Mouse (Mus musculus): ENCODE results near the gene Cnn1. TPM values are rescaled to one million over a fixed set of nuclear protein-coding genes. Genes with fewer than 3 reads are reported as not detected.

The Cnn1 gene
- polyA plus RNA-seq, 1 experiment from 2014 or later: 3.3 TPM

GRCm38 (mm10) chr9:22116086-22116485, 17.1 kb downstream of the Cnn1 start:
- peak overlapping the region; percentile 84 for H3K4me2 ChIP-seq (replicated peaks)
- WGBS: 42% methylated on average over 15 of the region's 15 CpGs
- no peaks in the 10 kb centered on the region for H3K9me3 ChIP-seq
- H3K36me3 ChIP-seq: peaks cover 32% of the 10 kb centered on the region
- no peaks in the 10 kb centered on the region for H3K27me3 ChIP-seq
- peaks cover 9% of the 10 kb centered on the region for H3K4me1 ChIP-seq
- H3K27ac ChIP-seq: no peak overlapping the region
- H3K4me3 ChIP-seq: peak overlapping the region; percentile 94
- ATAC-seq (ENCODE audit: insufficient number of reproducible peaks, insufficient read depth, low FRiP score, low TSS enrichment): no peak
- H3K9ac ChIP-seq: peak overlapping the region; percentile 90

DNA sequence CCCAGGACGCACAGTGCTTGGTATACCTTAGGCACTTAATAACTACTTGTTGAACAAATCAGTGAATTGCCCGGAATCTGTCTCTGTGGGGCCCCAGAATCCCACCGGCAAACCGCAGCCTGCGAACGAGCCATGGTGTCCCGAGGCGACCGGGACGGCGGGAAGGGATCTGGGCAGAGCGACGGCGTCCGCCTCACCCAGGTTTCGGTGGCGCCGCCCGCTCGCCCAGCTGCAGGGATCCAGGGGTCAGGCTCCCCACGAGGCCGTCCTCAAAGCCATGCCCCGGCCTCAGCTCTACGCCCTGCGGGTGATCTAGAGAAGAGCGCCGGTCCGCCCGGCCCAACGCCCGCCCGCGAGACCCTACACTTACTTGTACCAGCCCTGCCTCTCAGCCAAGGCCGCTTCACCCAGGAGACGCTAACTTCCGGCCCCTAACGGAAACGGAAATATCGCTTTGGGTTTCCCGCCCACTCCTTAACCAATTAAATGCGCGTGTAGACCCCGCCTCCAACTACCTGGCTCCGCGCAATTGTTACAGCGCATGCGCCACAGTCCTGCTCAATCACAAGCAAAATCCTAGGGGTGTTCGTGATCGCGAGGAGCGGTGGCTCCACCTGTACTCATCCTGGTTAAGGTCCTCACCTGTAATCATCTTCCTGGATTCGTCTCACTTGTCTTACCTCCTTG, 17.9 kb downstream of the Cnn1 start, which contains the start of gene Elof1:
Gene Elof1 (minus strand): TSS at position 433 of the 687 bp plus-strand sequence.
- H3K9me3 ChIP-seq: no peaks in the 10 kb centered on the region
- H3K4me2 ChIP-seq (replicated peaks): peak within 1 kb of the TSS; percentile 84
- H3K4me3 ChIP-seq: peak within 1 kb of the TSS; percentile 94
- peaks cover 24% of the 10 kb centered on the region for H3K36me3 ChIP-seq
- WGBS: under 1% methylated on average over 52 of the region's 52 CpGs
- H3K9ac ChIP-seq: peak within 1 kb of the TSS; percentile 90
- peak; percentile 86 for ATAC-seq (ENCODE audit: insufficient number of reproducible peaks, insufficient read depth, low FRiP score, low TSS enrichment)
- no peaks in the 10 kb centered on the region for H3K27me3 ChIP-seq
- peak within 1 kb of the TSS; percentile 63; the same call in 1 of the 2 replicates for H3K27ac ChIP-seq
- peaks cover 9% of the 10 kb centered on the region for H3K4me1 ChIP-seq

GRCm38 (mm10) chr9:22117754-22118456, 18.9 kb downstream of the Cnn1 start:
- H3K4me2 ChIP-seq (replicated peaks): peak overlapping the region; percentile 84
- no peak overlapping the region for H3K27ac ChIP-seq
- H3K9ac ChIP-seq: peak overlapping the region; percentile 90; the same call in 1 of the 2 replicates
- H3K27me3 ChIP-seq: no peaks in the 10 kb centered on the region
- H3K36me3 ChIP-seq: peaks cover 14% of the 10 kb centered on the region
- H3K4me1 ChIP-seq: peaks cover 9% of the 10 kb centered on the region
- H3K4me3 ChIP-seq: peak overlapping the region; percentile 94
- 45% methylated on average over 10 of the region's 10 CpGs for WGBS
- ATAC-seq (ENCODE audit: insufficient number of reproducible peaks, insufficient read depth, low FRiP score, low TSS enrichment): no peak
- H3K9me3 ChIP-seq: no peaks in the 10 kb centered on the region

GRCm38 (mm10) chr9:22119543-22119942, 20.5 kb downstream of the Cnn1 start:
- Histone ChIP-seq H3K9me3 (no peaks in the 10 kb centered on the region), H3K36me3 (no peaks in the 10 kb centered on the region), H3K27me3 (no peaks in the 10 kb centered on the region), H3K4me2 (replicated peaks) (no peak overlapping the region), H3K9ac (no peak overlapping the region), H3K4me3 (no peak overlapping the region), H3K4me1 (peaks cover 9% of the 10 kb centered on the region), H3K27ac (no peak overlapping the region)
- no peak for ATAC-seq (ENCODE audit: insufficient number of reproducible peaks, insufficient read depth, low FRiP score, low TSS enrichment)
- WGBS: 96% methylated on average over 4 of the region's 4 CpGs

DNA sequence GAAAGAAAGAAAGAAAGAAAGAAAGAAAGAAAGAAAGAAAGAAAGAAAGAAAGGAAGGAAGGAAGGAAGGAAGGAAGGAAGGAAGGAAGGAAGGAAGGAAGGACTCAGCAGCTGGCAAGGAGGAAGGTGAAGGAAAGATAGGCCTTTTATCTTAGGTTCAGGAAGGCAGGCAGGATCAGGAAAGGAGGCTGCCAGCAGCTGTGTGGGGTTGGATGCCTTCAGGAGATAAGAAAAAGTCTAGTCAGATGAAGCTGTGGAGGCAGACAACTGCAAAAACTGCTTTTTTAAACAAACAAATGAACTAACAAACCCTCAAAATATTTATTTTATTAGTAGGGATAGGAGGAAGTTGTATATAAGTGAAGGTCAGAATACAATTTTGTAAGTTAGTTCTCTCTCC, 22.5 kb downstream of the Cnn1 start:
- Histone ChIP-seq H3K36me3 (no peaks in the 10 kb centered on the region), H3K4me2 (replicated peaks) (no peak overlapping the region), H3K9me3 (no peaks in the 10 kb centered on the region), H3K4me3 (no peak overlapping the region), H3K9ac (no peak overlapping the region), H3K27ac (no peak overlapping the region), H3K27me3 (no peaks in the 10 kb centered on the region), H3K4me1 (no peaks in the 10 kb centered on the region)
- ATAC-seq (ENCODE audit: insufficient number of reproducible peaks, insufficient read depth, low FRiP score, low TSS enrichment): no peak

DNA sequence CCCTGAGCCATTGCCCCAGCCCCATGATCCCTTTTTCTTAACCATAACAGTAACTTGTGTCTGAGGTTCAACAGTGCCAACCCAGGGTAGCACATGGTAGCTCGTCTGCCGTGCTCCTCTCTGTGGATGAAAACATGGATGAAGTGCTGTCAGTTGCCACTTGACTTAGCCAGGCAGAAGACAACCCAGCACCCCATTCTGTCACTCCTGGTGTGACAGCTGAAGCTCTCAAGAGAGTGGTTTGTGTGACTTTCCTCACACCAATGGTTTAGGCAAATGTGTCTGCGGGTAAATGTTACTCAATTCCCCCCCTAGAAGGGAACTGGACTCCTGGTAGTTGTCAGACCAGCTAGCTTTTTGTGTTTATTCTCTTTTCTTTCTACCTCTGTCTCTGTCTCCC, 23.0 kb downstream of the Cnn1 start:
- no peak for ATAC-seq (ENCODE audit: insufficient number of reproducible peaks, insufficient read depth, low FRiP score, low TSS enrichment)
- no peak overlapping the region for H3K27ac ChIP-seq
- no peak overlapping the region for H3K9ac ChIP-seq
- H3K4me1 ChIP-seq: no peaks in the 10 kb centered on the region
- H3K36me3 ChIP-seq: no peaks in the 10 kb centered on the region
- H3K4me3 ChIP-seq: no peak overlapping the region
- H3K9me3 ChIP-seq: no peaks in the 10 kb centered on the region
- H3K4me2 ChIP-seq (replicated peaks): no peak overlapping the region
- WGBS: 86% methylated on average over 3 of the region's 3 CpGs
- H3K27me3 ChIP-seq: no peaks in the 10 kb centered on the region

DNA sequence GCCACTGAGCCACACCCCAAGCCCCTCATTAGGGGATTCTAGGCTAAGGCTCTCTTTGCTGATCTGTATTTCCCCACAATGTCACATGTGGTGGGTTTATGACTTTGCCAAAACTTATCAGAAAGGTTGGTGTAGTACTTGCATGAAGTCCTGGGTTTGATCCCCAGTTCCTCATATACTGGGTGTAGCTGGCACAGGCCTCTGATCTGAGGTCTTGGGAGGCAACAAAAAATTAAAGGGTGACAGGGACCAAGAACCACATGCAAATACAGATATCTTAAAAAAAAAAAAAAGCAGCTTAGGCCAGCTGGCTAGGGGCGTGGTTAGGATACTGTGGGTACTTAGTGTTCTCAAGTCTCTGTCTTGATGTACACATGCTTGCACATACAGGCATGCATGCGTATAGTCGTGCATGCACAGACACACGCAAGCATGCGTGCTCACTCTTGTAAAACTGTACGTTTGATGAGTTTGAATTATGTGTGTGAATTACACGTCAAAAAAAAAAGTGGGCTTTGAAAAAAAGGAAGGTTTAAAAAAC, 24.1 kb downstream of the Cnn1 start:
- Histone ChIP-seq H3K9me3 (no peaks in the 10 kb centered on the region), H3K4me2 (replicated peaks) (no peak overlapping the region), H3K4me3 (no peak overlapping the region), H3K4me1 (no peaks in the 10 kb centered on the region), H3K27me3 (no peaks in the 10 kb centered on the region), H3K36me3 (no peaks in the 10 kb centered on the region), H3K27ac (no peak overlapping the region), H3K9ac (no peak overlapping the region)
- no peak for ATAC-seq (ENCODE audit: insufficient number of reproducible peaks, insufficient read depth, low FRiP score, low TSS enrichment)
- WGBS: 84% methylated on average over 7 of the region's 7 CpGs

DNA sequence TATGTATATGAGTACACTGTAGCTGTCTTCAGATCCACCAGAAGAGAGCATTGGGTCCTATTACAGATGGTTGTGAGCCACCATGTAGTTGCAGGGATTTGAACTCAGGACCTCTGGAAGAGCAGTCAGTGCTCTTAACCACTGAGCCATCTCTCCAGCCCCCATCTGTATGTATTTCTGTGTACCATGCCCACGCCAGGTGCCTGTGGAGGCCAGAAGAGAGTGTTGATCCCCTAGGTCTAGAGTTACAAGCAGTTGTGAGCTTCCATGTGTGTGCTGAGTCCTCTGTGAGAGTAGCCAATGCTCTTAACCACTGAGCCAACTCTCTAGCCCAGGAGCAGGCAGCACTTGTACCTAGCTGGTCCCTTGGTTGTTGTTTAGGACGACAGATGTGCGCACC, 25.2 kb downstream of the Cnn1 start:
- 89% methylated on average over 3 of the region's 3 CpGs for WGBS
- H3K36me3 ChIP-seq: no peaks in the 10 kb centered on the region
- ATAC-seq (ENCODE audit: insufficient number of reproducible peaks, insufficient read depth, low FRiP score, low TSS enrichment): no peak

DNA sequence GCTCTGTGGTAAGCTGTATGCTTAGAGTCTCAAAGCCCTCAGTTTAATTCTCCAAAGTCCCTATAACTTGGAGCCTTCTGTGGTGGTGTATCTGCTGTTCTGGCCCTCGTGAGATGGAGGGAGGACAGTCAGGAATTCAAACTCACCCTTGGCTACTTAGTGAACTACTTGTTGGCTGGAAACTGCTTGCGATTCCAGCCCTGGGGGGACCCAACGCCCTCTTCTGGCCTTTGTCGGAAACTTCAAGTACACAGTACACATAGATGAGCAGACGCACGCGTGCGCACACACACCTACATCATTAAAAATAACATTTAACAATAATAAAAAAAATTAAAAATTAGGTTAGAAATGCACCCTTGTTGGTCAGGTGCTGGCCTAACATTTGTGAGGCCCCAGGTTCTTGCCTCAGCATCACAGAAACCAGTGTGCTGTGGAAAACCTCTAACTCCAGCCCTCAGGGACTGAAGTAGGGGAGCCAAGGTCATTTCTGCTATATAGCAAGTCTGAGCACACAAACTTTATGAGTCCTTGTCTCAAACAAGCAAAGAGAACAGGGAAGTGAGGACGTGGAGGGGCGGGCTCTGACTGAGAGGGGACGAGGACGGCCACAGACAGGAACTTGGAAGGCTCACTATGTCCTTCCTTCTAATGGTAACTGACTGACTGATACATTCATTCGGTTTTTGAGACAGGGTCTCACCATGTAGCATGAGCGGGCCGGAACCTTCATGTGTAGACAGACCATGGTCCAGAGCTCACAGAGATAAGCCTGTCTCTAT, 26.4 kb downstream of the Cnn1 start:
- Histone ChIP-seq H3K4me3 (no peak overlapping the region), H3K36me3 (no peaks in the 10 kb centered on the region), H3K27ac (no peak overlapping the region), H3K4me1 (no peaks in the 10 kb centered on the region), H3K9ac (no peak overlapping the region), H3K9me3 (no peaks in the 10 kb centered on the region), H3K27me3 (peaks cover 2% of the 10 kb centered on the region; the same call in 1 of the 2 replicates), H3K4me2 (replicated peaks) (no peak overlapping the region)
- no peak for ATAC-seq (ENCODE audit: insufficient number of reproducible peaks, insufficient read depth, low FRiP score, low TSS enrichment)
- WGBS: 87% methylated on average over 15 of the region's 15 CpGs

More for the DNA sequence above, 25.2 kb downstream of the Cnn1 start:
- Histone ChIP-seq H3K9ac (no peak overlapping the region), H3K27me3 (no peaks in the 10 kb centered on the region), H3K4me3 (no peak overlapping the region), H3K4me1 (no peaks in the 10 kb centered on the region), H3K9me3 (no peaks in the 10 kb centered on the region), H3K4me2 (replicated peaks) (no peak overlapping the region), H3K27ac (no peak overlapping the region)

GRCm38 (mm10) chr9:22131226-22131981, 32.4 kb downstream of the Cnn1 start:
- peaks cover 20% of the 10 kb centered on the region for H3K27me3 ChIP-seq
- no peaks in the 10 kb centered on the region for H3K9me3 ChIP-seq
- H3K36me3 ChIP-seq: no peaks in the 10 kb centered on the region
- peaks cover 10% of the 10 kb centered on the region; the same call in 1 of the 2 replicates for H3K4me1 ChIP-seq
- H3K4me2 ChIP-seq (replicated peaks): peak overlapping the region; percentile 58
- peak overlapping the region; percentile 37 for H3K4me3 ChIP-seq
- WGBS: 3% methylated on average over 35 of the region's 35 CpGs
- no peak for ATAC-seq (ENCODE audit: insufficient number of reproducible peaks, insufficient read depth, low FRiP score, low TSS enrichment)
- no peak overlapping the region for H3K27ac ChIP-seq
- H3K9ac ChIP-seq: peak overlapping the region; percentile 35; the same call in 1 of the 2 replicates

DNA sequence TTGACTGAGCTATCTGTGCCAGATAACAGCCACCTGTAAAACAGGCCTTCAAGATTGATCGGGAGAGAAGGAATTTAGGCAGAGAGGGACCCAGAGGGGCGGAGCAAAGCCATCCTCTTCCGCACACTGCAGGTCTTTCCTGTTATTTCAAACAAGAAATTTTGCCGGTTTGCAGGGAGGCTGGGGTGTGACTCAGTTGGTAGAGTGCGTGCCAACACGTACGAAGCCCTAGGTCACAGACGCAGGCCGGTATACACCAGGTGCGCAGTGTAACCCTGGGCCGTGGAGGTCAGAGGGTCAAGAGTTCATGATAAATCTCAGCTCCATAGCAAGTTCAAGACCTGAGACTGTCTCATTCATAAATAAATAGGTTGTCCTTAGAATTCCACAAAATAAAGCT, 33.2 kb downstream of the Cnn1 start:
- no peaks in the 10 kb centered on the region for H3K36me3 ChIP-seq
- H3K4me3 ChIP-seq: peak overlapping the region; percentile 37
- no peaks in the 10 kb centered on the region for H3K9me3 ChIP-seq
- peak overlapping the region; percentile 58 for H3K4me2 ChIP-seq (replicated peaks)
- H3K27ac ChIP-seq: no peak overlapping the region
- WGBS: 45% methylated on average over 11 of the region's 11 CpGs
- peaks cover 28% of the 10 kb centered on the region for H3K27me3 ChIP-seq
- ATAC-seq (ENCODE audit: insufficient number of reproducible peaks, insufficient read depth, low FRiP score, low TSS enrichment): no peak
- H3K4me1 ChIP-seq: peaks cover 12% of the 10 kb centered on the region; the same call in 1 of the 2 replicates
- 0 out of 2 replicates have a peak overlapping the region, but pooled peaks have one; percentile 35 for H3K9ac ChIP-seq

All from embryonic facial prominence, embryonic 12.5 days (tissue).